Mouse (Mus musculus): ENCODE measurements around the gene Gm11733.
"Not testable (repeated sequence)": the region's sequence is repeated elsewhere in the genome, so short reads cannot be mapped to it uniquely, and the experiment has no call there.

Gene Gm11733

DNA sequence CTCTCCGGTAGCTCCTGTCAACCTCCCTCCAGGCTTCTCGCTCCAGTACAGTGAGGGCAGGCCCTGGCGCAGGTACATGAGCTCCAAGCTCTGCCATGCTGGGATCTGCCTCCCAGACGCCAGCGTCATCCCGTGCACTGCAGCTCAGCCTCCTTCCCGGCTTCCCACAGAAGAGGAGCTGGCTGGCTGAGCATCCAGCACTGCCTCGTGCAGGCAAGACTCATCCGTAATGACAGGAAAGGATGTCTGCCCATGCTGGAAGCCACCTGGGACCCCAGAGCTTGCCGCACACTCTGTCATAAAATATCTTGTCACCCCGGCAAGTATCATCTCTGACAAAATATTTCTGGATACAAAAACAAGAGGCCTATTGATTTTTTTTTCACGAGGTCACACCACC is at the start of gene Gm11733:
TSS of gene Gm11733 (plus strand) at position 171 of the 400 bp plus-strand sequence.
- DNase-seq (ENCODE audit: low read depth in 1 of 2, low spot score in 2 of 2) = no peak

DNA sequence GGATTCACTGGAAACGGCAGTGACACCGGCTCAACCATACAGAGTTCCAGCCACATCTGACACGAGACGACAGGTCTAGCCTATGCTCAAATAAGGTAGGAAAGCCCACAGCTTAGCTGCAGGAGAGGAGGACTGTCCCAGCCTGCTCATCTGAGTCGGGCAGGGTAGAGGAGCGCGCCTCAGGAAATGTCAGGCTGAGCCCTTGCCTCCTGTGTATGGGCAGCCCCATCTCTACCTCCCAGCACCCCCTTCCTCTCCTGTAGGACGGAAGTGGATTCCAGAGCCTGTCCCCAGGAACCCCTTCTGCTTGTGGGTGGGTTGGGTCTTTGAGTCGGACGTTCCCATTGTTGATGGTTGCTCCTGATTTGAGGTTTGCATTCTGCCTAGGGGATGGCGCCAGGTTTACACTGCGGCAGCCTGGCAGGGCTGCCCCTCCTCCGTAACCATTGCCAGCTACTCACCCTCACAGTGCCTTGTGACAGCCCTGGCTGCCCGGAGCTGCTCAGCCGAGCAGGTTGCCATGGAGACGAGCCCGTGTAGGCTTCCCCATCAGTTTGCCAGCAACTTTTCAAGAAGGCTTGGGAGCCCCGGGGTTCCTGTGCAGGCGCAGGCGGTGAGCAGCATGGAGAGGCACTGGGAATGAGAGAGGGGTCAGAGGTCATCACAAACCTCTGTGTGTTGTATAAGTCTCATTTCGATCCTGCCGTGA is 47.6 kb upstream of the Gm11733 start:
- DNase-seq (ENCODE audit: low read depth in 1 of 2, low spot score in 2 of 2) = no peak

DNA sequence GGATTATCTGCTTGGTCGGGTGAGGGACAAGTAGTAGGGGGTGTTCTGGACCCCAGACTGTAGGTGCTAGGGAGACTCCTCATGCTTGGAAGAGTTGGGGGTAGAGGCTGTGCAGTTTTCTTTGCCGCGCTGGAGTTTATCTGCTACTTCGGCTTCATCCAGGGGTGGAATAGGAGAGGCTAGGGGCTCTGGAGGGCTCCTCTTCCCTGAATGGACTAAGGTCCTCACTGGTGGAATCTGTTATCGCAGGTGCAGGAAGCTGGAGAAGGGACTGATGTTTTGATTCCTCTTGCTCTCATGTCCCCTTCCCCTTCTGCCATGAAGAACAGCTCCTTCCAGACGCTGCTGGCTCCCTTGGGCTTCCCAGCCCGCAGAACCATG is 47.1 kb upstream of the Gm11733 start:
- no peak for DNase-seq (ENCODE audit: low read depth in 1 of 2, low spot score in 2 of 2)

DNA sequence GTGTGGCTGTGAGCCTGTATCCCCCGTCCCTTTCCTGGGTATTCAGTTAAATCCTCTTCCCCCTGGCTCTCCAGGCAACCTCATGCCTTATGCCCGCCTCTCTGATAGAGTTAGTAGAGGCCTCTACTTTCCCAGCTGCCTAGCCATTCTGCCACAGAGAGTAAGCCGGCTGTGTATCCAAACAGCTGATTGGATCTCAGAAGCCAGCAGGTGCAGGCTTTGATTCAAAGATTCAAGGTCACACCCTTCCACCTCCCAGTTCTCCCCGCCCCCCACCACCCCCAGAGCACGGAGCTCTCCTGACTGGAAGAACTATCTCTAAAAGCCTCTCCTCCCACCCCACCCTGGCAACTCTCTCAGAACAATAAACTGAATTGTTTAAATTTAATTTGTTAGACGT is 45.8 kb upstream of the Gm11733 start:
- DNase-seq (ENCODE audit: low read depth in 1 of 2, low spot score in 2 of 2) = no peak

DNA sequence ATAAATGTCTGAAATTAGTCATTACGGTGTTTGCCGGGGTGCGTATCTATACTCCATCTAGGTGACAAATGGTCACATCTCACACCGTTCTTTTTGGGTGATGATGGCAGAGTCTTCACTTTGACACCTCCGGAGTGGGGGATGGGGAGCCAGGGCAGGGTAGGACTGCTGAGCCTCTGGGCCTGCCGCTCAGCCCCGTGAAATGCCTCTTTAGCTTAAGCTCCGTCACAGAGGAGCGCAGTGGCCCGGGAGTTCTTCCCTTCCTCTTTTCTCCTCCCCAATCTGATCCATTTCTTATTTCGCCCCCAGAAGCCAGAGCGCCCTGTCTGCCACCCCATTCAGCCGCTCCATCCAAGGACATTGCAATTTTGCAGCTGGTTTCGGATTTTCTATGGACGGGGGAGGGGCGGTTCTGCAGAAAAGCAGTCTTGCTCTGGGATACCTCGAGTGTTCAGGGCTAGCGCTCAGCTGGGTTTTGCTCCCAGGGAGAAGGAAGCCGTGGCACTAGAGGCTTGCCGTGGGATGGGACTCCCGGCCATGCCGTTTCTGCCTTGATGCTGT is 43.2 kb upstream of the Gm11733 start:
- DNase-seq (ENCODE audit: low read depth in 1 of 2, low spot score in 2 of 2) = no peak

DNA sequence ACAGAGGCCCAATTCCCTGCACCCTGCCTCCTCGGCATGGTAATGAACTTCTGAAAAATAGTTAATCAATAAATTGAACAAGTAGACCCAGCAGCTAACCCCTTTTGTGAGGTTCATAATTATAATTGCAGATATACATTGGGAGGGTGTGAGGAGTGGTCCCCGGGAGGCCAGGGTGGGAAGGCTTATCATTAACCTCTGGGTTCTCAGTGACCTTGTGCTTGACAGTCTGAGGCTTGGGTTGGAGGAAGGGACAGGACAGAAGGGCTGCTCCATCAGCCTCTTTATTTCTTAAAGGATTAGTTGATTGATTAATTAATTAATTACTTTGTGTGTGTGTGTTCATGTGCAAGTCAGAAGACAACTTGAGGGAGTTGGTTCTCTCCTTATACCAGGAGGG is 40.1 kb upstream of the Gm11733 start:
- DNase-seq (ENCODE audit: low read depth in 1 of 2, low spot score in 2 of 2) = no peak

DNA sequence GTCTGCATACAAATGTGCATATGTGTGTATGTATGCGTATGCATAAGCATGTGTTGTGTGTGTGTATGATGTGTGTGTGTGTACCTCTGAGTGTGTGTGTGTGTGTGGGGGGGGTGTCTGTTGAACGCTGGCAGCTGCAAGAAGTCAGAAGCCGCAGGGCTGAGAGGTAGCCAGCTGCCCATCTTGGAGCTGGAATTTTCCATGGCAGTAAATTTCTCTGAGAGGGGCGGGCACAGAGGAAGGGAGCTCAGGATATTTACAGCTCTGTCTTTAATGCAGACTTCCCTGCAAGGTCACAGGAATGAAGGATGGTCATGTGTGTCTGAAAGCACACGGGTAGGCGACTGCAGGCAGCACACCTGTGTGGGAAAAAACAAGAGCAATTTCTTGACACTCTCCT is 38.5 kb upstream of the Gm11733 start:
- DNase-seq (ENCODE audit: low read depth in 1 of 2, low spot score in 2 of 2) = no peak

DNA sequence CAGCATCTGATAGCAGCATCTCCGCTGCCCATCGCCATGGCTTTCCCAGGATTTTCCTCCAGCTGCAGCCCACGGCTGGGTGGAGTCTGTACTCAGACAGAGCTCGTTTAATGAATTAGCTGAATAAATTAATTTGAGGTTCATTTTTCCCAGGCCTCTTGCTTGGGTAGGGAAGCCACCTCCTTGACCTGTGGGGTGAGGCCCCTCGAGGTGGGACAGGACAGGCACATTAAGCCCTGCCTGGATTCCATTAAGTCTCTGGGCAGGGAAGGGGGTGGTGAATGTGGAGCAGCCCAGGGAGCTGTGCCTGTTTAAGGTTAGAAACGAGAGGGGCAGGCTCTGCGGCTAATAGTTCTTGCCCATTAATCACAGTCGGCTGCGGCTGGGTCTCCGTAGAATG is 30.1 kb upstream of the Gm11733 start:
- no peak for DNase-seq (ENCODE audit: low read depth in 1 of 2, low spot score in 2 of 2)

DNA sequence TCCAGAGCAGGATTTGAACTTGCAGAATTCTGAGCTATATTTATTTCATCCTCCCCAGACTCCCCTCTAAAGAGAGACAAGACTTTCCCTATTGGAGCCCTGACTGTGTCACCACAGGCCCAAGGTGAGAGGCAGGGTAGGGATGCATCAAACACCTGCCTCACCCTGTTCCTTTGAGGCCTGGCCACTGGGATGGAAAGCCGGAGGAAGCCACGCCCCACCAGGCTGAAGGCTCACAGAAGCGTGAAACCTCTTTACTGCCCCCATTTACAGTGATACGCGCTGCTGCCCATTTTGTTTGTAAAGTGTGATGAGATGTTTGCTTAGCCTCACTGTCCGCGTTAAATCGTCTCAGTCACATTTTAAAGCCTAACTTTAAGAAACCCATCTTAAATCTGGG is 25.0 kb upstream of the Gm11733 start:
- no peak for DNase-seq (ENCODE audit: low read depth in 1 of 2, low spot score in 2 of 2)

DNA sequence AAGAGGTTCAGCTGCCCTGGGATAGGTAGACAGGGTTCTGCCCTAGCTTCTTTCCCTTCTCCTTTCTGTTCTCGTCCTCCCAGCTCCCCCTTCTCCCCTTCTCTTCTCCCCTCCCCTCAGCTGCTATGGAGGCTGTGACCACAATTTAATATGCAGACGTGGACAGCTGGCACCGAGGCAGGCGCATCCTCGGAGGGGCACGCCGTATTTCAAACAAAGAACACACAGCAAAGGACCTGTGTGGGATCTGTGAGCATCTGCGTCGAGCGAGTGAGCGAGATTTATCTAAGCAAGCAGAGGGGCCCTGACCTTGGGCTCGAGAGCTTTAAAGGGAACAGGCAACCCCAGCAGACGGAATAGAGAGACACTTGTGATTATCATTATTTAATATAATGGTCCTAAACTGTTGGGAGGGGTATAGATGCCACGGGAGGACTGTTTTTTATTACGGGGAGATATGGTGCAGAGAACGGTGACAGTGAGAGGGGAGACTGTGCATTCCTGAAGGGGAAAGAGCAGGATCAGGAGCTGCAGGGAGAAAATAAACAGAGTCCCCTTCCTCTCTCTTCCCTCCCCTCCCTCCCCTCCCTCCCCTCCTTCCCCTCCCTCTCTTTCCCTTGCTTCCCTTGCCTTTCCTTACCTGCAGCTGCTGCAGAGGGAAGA is 21.8 kb upstream of the Gm11733 start:
- DNase-seq (ENCODE audit: low read depth in 1 of 2, low spot score in 2 of 2) = no peak

DNA sequence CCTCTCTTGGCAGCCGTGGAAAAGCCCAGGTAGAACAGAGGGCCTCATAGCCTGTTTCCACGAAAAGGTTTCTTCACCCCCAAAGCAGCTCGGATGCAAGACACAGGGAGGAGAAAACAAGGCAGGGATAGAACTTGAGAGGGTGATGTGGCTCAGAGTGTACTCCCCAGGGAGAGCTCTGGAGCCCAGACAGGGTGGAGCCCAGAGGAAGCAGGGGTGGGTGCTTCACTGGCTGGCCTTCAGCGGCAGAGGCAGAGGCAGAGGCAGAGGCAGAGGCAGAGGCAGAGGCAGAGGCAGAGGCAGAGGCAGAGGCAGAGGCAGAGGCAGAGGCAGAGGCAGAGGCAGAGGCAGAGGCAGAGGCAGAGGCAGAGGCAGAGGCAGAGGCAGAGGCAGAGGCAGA is 20.8 kb upstream of the Gm11733 start:
- DNase-seq (ENCODE audit: low read depth in 1 of 2, low spot score in 2 of 2) = not testable (repeated sequence)

DNA sequence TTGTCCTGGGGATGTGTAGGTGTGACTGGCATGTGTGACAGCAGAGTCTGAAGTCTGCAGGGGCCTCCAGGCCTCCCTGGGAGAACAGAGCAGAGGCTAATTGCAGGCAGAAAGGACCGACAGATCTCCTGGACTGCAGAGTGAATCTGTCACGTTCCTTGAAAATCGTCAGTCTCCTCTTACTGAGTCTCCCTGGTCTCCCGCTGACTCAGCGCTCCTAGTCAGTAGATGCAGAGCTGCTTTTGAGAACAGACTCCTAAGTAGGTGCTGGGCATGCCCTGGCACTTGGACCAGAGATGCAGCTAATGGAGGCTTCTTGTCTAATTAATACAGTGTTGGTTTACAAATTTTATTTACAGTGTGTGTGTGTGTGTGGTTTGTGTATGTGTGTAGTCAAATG is 17.9 kb upstream of the Gm11733 start:
- DNase-seq (ENCODE audit: low read depth in 1 of 2, low spot score in 2 of 2) = no peak

DNA sequence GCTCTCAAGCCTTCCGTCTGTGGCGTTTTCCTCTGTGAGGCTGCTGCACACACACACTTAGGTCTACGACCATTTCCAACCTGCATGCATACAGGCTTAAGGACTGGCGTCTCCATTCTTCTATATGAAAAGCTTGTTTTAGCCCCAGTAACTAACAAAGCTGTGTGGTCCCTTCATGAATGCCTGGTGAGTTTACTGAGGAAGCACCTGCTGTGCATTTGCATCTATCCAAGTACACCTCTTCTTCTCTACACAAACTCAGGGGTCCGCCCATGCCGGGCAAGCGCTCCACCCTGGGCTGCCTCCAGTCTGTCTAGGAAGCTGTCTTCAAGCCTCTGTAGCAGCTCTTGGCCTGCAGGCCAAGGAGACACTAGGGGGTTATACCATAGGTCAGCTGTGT is 17.3 kb upstream of the Gm11733 start:
- no peak for DNase-seq (ENCODE audit: low read depth in 1 of 2, low spot score in 2 of 2)

DNA sequence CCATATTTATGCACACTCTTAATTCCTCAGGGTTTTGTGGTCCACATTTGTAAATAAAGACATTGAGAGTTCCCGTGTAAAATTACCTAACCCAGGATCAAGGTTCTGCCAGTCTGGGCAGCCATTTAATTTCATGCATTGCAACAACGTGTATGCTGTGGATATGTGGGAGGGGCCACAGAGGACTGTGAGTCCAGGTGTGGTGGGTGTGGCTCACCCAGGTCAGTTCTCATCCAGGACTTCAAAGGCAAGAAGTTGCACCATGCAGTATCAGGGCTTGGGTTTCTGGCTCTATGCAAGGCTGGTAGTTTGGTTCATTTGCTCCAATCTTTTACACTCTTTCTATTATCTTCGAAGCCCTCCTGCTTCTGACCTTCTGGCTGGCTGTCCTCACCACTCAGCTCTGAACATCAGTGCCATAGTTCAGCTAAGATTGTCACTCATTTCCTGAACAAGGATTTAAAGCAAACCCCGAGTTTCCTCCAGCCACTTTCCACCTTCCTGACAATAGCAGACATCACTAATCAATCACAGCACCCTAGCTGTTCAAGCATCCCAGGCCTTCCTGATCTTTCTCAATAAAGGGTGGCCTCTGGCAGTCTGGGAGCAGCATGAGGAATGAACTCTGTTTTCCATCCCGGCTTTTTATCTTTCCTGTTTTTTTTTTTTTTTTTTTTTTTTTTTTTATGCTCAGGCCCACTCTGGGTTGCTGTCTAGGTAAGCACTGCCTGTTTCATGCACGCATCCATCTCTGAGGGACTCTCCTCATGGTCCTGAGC is 15.4 kb upstream of the Gm11733 start:
- no peak for DNase-seq (ENCODE audit: low read depth in 1 of 2, low spot score in 2 of 2)

DNA sequence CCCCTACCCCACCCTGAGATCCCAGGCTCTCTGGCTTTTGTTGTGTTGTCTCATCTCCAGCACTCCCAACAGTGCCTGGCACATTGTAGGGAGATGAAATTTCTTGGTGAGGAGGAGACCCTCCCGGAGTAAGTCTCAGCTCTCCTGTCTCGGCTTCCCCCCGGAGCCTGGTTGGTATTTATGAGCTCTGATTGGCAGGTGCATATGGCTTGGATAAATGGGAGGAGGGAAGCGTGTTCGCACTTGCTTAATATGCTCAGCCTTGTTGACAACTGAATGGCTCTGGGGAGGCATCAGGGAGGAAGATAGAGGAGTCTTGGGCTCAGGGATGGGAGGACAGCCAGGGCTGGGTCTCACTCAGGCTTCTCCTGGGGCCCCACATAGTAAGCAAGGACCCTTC is 14.4 kb upstream of the Gm11733 start:
- DNase-seq (ENCODE audit: low read depth in 1 of 2, low spot score in 2 of 2) = no peak

DNA sequence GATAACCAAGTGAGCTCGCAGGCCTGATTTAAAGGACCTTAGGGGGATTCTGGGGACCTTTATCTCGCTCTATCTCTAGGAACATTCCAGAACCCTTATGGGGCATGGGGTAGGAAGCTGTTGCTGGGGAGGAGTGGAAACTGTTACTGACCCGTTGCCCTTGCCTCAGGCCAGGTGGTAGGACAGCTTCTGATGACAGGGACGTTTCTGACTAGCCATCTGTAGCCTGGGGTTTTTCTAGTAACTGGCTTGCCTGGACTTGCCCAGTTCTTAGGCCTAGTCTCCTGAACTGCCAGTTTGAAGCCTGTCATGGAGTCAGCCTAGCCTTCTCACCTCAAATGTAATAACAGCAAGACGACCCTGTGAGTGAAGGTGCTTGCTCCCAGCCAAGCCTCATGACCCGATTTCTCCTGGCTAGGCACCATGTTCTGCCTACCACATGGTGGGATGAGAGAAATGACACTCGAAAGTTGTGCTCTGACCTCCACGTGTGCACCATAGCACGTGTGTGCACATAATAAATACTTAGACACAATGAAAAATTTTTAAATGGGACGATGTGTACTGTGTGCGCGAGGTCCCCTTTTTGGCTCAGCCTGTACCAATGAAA is 13.5 kb upstream of the Gm11733 start:
- no peak for DNase-seq (ENCODE audit: low read depth in 1 of 2, low spot score in 2 of 2)

DNA sequence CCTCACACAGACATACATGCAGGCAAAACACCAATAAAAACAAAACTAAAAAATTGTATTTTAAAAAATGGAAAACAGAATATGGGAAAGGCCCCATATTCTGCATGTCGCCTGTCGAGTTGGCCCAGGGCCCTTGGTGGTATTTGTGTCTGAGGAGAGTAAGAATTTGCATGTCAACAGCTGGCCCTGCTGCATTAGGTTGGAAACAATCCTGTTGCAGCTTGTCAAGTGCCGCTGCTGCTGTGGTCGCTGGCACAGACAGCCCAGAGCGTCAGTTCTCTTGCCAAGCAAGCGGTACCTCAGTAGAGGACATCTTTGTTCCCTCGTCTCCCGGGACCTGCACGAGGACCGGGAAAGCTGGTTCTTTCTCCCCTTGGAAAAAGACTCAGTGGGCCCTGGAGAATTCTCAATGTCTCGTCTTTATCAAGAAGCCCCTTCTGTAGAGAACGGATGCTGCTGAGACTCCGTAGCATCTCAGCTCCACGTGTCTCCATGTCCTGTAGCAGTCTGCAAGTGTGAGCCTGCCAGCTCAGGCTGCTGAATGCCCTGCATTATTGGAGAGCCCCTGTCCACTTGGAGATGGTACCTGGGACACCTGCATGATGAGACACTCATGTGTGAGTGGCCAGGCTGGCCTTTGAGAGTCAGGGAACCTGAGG is 12.4 kb upstream of the Gm11733 start:
- no peak for DNase-seq (ENCODE audit: low read depth in 1 of 2, low spot score in 2 of 2)

DNA sequence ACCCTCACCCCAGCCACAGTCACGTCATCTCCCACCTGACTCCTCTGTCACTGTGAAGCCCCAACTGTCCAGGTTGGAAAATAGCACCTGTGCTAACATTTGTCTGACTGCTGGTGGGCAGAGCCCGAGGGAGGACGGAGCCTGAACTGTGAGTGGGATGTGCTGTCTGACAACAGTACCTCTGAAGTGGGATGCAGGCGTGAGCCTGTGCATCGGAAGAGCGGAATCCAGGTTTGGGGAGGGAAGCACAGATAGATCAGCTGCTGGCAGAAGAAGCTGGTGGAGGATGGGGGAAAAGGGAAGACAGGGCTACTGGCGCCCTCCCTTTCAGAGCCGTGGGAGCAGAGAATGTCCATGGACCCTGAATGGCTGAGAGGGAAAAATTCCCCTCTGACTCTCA is 11.3 kb upstream of the Gm11733 start:
- DNase-seq (ENCODE audit: low read depth in 1 of 2, low spot score in 2 of 2) = no peak

DNA sequence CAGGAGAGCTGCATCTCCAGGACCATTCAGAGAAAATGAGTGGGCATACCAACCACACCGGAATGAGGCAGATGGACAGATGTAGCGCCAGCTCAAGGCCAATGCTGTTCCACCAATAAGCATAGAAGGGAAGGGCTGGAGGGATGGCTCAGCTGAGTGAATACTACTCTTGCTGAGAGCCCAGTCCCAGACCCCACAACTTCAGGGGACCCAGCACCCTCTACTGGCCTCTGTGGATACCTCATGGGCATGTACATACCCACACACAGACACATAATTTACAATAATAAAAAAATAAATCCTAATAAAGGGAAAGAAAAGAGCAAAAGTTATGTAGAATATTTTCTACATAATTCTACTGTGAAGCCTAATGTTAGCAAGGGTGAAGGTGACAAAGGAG is 9.0 kb upstream of the Gm11733 start:
- DNase-seq (ENCODE audit: low read depth in 1 of 2, low spot score in 2 of 2) = no peak

DNA sequence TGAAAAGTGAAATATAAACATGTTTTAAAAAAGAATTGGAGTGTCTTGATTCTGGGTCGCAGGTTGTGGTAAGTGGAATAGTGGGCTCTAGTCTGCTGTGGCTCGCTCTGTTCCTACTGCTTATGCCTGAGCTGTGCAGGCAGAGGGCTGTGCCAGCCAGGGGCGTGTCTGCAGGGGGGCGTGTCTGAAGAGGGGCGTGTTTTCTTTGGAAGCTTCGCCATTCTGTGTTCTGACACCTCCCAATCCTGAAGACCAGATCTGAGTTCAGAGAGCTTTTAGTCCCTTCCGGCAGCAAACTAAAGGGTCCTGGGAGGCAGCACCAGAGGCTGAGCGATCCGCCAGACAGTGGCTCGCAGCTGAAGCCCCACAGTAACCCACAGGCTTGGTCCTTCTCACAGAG is 8.5 kb upstream of the Gm11733 start:
- DNase-seq (ENCODE audit: low read depth in 1 of 2, low spot score in 2 of 2) = no peak

DNA sequence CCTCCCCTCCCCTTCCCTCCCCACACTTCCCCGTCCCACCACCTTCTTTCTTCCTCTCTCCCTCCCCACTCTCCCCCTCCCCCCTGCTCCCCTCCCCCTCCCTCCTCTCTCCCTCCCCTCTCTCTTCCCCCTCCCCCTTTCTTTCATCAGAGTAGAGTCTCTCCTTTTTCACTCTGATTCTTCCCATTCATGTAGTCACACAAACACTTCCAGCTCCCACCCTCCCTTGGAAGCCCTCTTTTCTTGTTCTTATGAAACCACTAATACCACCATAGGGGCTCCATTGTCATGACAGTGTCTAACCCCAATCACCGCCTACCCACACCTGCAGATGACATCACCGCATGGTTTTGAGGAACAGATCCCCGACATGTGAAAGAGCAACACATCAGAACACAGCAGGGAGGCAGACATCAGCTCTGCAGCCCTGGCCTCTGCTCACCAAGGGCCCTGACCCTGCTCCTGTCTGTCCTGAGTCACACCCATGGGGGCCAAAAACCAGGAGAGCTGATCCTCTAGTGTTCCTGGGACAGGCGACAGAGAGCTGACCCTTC is 7.5 kb upstream of the Gm11733 start:
- DNase-seq (ENCODE audit: low read depth in 1 of 2, low spot score in 2 of 2) = no peak

Data from monocyte, adult 2 months (primary cell).